Mouse (Mus musculus) limb, embryonic 12.5 days (tissue): ENCODE measurements around the gene 2210016F16Rik. TPM values are rescaled to one million over a fixed set of nuclear protein-coding genes. Genes with fewer than 3 reads are reported as not detected.
A peak's percentile ranks its signal among the peaks of the same experiment; 100 is the strongest.
"Not testable (repeated sequence)": the region's sequence is repeated elsewhere in the genome, so short reads cannot be mapped to it uniquely, and the experiment has no call there.

ENCODE experiments used
- ATAC-seq: fragments of 200-750 bp; cut with Nextera tagmentation; 2 replicates; pipeline ENCODE4 v1.8.0; 2017; ENCODE audit warnings: low read depth, moderate TSS enrichment; ENCODE audit not compliant: insufficient number of reproducible peaks, insufficient read depth, low FRiP score, low TSS enrichment
- H3K27ac ChIP-seq: fragments of 300-500 bp; sonication (generic); 2 replicates; pipeline ENCODE4 v1.5.1; 2016; ENCODE audit warnings: mild to moderate bottlenecking, moderate library complexity
- H3K27me3 ChIP-seq: fragments of 300-500 bp; sonication (generic); 2 replicates; pipeline ENCODE4 v1.6.1; 2016; ENCODE audit warnings: mild to moderate bottlenecking, moderate library complexity
- H3K36me3 ChIP-seq: fragments of 300-500 bp; sonication (generic); 2 replicates; pipeline ENCODE4 v1.6.1; 2016; ENCODE audit warnings: mild to moderate bottlenecking, moderate library complexity
- H3K4me1 ChIP-seq: fragments of 300-500 bp; sonication (generic); replicated peaks from 2 replicates; pipeline ENCODE4 v1.6.1; 2016
- H3K4me2 ChIP-seq: fragments of 300-500 bp; sonication (generic); 2 replicates; pipeline ENCODE4 v1.6.1; 2016; ENCODE audit warnings: mild to moderate bottlenecking, moderate library complexity
- H3K4me3 ChIP-seq: fragments of 300-500 bp; sonication (generic); replicated peaks from 2 replicates; pipeline ENCODE4 v1.5.1; 2016; ENCODE audit warnings: mild to moderate bottlenecking
- H3K9ac ChIP-seq: fragments of 300-500 bp; sonication (generic); replicated peaks from 2 replicates; pipeline ENCODE4 v1.6.1; 2016; ENCODE audit warnings: mild to moderate bottlenecking, moderate library complexity
- H3K9me3 ChIP-seq: fragments of 300-500 bp; sonication (generic); 2 replicates; pipeline ENCODE4 v1.6.1; 2016; ENCODE audit warnings: mild to moderate bottlenecking, moderate library complexity
- WGBS: fragments of 180-500 bp; shearing (Covaris S2); methylation state at CpG from one replicate; pipeline ENCODE4 v1.1.7; 2016; 5-methylcytosine and 5-hydroxymethylcytosine counted together
- polyA plus RNA-seq: library from polyadenylated mRNA; unstranded; fragments of >200 nt; fragmentation: Nextera tagmentation; extraction: Ambion mirVana; gene quantifications from 2 replicates; pipeline ENCODE4 v1.2.1, GENCODE M21; 2016

Gene 2210016F16Rik
- polyA plus RNA-seq = 22.1 TPM in 2 replicates

DNA sequence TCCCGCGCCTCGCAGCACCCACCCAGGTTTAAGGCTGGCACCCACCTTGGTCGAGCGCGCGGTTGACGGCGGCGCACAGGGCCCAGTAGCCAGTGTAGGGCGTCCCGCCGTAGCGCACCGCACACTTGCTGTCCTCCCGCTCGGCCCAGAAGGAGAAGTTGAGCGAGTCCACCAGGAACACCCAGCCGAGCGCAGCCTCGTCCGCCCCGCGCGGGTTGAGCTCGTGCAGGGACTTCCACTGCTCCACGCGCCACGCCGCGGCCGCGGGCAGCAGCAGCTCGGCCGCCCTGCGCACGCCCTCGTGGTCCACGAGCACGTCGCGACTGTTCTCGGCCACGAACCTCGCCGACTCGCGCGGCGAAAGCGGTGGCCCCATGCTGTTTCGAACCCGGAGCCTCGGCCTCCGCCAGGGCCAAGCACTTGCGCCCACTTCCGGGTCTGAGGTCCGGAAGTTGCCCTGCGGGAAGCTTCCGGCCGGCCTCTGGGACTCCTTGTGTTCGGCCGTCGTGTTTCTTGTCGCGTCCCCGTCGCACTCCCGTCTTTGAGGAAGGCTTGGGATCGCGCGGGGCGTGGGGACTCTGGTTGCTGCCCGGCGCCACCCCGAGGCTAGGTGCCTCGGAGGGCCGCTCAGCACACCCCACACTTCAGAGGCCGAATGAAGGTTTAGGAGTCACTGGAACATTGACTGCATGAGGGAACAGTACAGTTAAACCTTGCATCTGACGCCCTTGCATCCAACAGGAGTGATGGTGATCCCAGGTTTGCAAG, at the start of gene 2210016F16Rik:
TSS of gene 2210016F16Rik (minus strand) at position 447 of the 768 bp plus-strand sequence.
- Histone ChIP-seq H3K4me2 (peak within 1 kb of the TSS; percentile 87), H3K9me3 (peaks cover 19% of the 10 kb centered on the region), H3K4me1 (0 out of 2 replicates have a peak, but pooled peaks cover 5% of the 10 kb centered on the region), H3K27ac (peak within 1 kb of the TSS; percentile 56), H3K9ac (peak within 1 kb of the TSS; percentile 74), H3K36me3 (peaks cover 36% of the 10 kb centered on the region), H3K4me3 (peak within 1 kb of the TSS; percentile 75), H3K27me3 (no peaks in the 10 kb centered on the region)
- ATAC-seq = peak; percentile 56
- 3% methylated on average over 80 of the region's 80 CpGs for WGBS

- Histone ChIP-seq H3K9me3 (no peaks in the 10 kb centered on the region), H3K9ac (no peak overlapping the region), H3K27me3 (no peaks in the 10 kb centered on the region), H3K4me2 (no peak overlapping the region), H3K4me3 (no peak overlapping the region), H3K4me1 (no peaks in the 10 kb centered on the region), H3K36me3 (no peaks in the 10 kb centered on the region), H3K27ac (no peak overlapping the region)
- WGBS = 66% methylated on average over 10 of the region's 10 CpGs
- no peak for ATAC-seq
Observed at GRCm38 (mm10) chr13:58423061-58423660, 38.1 kb upstream of the 2210016F16Rik start.

- Histone ChIP-seq H3K9me3 (peaks cover under 1% of the 10 kb centered on the region; the same call in 1 of the 2 replicates), H3K9ac (no peak overlapping the region), H3K4me2 (no peak overlapping the region), H3K27ac (no peak overlapping the region), H3K36me3 (no peaks in the 10 kb centered on the region), H3K27me3 (no peaks in the 10 kb centered on the region), H3K4me3 (no peak overlapping the region), H3K4me1 (no peaks in the 10 kb centered on the region)
- no peak for ATAC-seq
- WGBS = 87% methylated on average over 4 of the region's 4 CpGs
Observed at GRCm38 (mm10) chr13:58422242-58422641, 37.2 kb upstream of the 2210016F16Rik start.

DNA sequence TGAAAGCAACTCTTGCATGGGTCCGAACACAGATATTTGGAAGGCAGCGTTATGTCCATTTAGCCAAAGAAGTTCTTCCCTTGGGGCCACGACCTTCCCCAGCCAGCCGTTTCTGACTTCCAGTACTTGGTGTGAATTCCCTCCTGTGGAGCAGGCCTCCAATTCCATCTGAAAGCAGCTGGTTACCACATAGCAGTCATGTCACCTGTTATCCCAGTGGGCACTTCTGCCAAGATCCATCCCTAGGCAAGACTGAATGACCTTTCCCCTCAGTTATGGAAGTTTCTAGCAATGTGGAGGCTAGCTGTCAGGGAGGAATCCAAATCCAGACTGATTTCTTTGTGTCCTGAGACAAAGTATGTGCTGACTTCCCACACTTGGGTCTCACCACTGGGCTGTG, 36.0 kb upstream of the 2210016F16Rik start:
- H3K4me3 ChIP-seq = no peak overlapping the region
- no peaks in the 10 kb centered on the region for H3K36me3 ChIP-seq
- no peaks in the 10 kb centered on the region; the same call in 1 of the 2 replicates for H3K4me1 ChIP-seq
- H3K27me3 ChIP-seq = no peaks in the 10 kb centered on the region
- H3K4me2 ChIP-seq = no peak overlapping the region
- peaks cover 7% of the 10 kb centered on the region; the same call in 1 of the 2 replicates for H3K9me3 ChIP-seq
- 69% methylated on average over 4 of the region's 4 CpGs for WGBS
- H3K9ac ChIP-seq = no peak overlapping the region
- ATAC-seq = no peak
- H3K27ac ChIP-seq = no peak overlapping the region

DNA sequence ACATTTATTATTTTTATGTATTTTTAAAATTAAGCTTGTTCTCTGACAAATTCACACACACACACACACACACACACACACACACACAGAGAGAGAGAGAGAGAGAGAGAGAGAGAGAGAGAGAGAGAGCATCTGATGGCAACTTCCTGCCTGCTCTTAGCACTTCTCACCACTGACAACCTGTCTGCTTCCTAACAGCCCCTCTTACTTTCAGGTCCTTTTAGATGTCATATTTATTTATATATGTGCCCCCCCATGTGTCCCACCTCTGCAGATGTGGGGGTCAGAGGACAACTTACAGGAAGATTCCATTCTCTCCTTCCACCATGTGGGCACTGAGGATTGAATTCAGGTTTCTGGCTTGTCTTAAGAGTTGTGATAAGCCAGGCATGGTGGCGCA, 34.2 kb upstream of the 2210016F16Rik start:
- Histone ChIP-seq H3K4me3 (no peak overlapping the region), H3K9me3 (peaks cover 7% of the 10 kb centered on the region; the same call in 1 of the 2 replicates), H3K36me3 (no peaks in the 10 kb centered on the region), H3K9ac (no peak overlapping the region), H3K27ac (no peak overlapping the region), H3K4me1 (no peaks in the 10 kb centered on the region; the same call in 1 of the 2 replicates), H3K4me2 (no peak overlapping the region), H3K27me3 (no peaks in the 10 kb centered on the region)
- WGBS = 100% methylated on average over 1 of the region's 1 CpGs
- ATAC-seq = no peak

- peaks cover 7% of the 10 kb centered on the region; the same call in 1 of the 2 replicates for H3K9me3 ChIP-seq
- H3K4me1 ChIP-seq = no peaks in the 10 kb centered on the region; the same call in 1 of the 2 replicates
- H3K4me3 ChIP-seq = no peak overlapping the region
- no peak for ATAC-seq
- no peaks in the 10 kb centered on the region for H3K36me3 ChIP-seq
- H3K9ac ChIP-seq = no peak overlapping the region
- H3K27me3 ChIP-seq = no peaks in the 10 kb centered on the region
- H3K27ac ChIP-seq = no peak overlapping the region
- H3K4me2 ChIP-seq = no peak overlapping the region
- 93% methylated on average over 4 of the region's 4 CpGs for WGBS
Observed at GRCm38 (mm10) chr13:58418656-58419055, 33.6 kb upstream of the 2210016F16Rik start.

DNA sequence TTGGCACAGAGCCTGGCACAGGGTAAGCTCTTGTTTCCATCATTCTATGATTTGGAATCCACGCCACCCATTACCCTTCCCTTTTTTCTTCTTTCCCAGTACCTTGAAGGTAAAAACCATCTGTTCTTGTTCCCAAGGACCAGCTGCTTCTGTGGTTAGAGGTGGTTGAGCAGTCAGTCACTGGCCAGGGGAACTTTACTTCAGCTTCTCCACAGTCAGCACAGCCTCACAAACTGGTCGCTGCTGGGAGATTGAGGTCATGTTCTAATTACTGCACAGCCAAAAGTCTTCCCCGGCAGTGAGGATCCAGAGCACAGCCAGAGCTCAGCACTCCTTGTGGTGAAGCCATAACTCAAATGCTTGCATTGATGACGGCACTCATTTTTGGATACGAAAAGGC, 30.8 kb upstream of the 2210016F16Rik start:
- peaks cover 25% of the 10 kb centered on the region for H3K36me3 ChIP-seq
- H3K27me3 ChIP-seq = no peaks in the 10 kb centered on the region
- H3K9me3 ChIP-seq = peaks cover 20% of the 10 kb centered on the region; the same call in 1 of the 2 replicates
- no peak overlapping the region for H3K4me3 ChIP-seq
- no peak for ATAC-seq
- no peaks in the 10 kb centered on the region; the same call in 1 of the 2 replicates for H3K4me1 ChIP-seq
- no peak overlapping the region for H3K9ac ChIP-seq
- 62% methylated on average over 5 of the region's 5 CpGs for WGBS
- no peak overlapping the region for H3K4me2 ChIP-seq
- no peak overlapping the region for H3K27ac ChIP-seq

DNA sequence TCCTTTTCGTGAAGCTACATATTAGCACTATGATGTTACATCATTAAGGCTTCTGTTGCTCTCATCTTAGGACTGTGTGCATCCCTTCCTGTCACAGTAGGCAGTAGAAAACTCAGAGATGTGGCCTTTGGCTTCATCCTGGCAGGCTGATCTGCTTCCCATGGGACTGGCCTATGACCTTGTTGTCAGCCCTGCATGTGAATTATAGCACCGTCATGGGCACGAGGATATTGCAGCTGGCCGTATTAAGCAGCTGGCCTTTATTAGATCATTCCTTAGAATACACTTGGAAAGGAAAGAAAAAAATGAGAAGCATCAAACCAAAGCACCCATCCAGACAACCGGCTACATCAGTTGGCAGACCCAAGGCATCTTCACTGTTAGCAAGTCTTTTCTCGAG, 30.3 kb upstream of the 2210016F16Rik start:
- Histone ChIP-seq H3K4me1 (no peaks in the 10 kb centered on the region; the same call in 1 of the 2 replicates), H3K9ac (no peak overlapping the region), H3K4me3 (no peak overlapping the region), H3K27me3 (no peaks in the 10 kb centered on the region), H3K27ac (no peak overlapping the region), H3K4me2 (no peak overlapping the region), H3K36me3 (peaks cover 30% of the 10 kb centered on the region), H3K9me3 (peaks cover 22% of the 10 kb centered on the region; the same call in 1 of the 2 replicates)
- WGBS = 59% methylated on average over 6 of the region's 6 CpGs
- no peak for ATAC-seq

GRCm38 (mm10) chr13:58411073-58411472, 26.0 kb upstream of the 2210016F16Rik start:
- H3K4me3 ChIP-seq = no peak overlapping the region
- WGBS = 90% methylated on average over 4 of the region's 4 CpGs
- H3K36me3 ChIP-seq = peaks cover 41% of the 10 kb centered on the region
- no peak overlapping the region for H3K4me2 ChIP-seq
- H3K4me1 ChIP-seq = no peaks in the 10 kb centered on the region; the same call in 1 of the 2 replicates
- H3K27ac ChIP-seq = no peak overlapping the region
- no peak for ATAC-seq
- H3K27me3 ChIP-seq = no peaks in the 10 kb centered on the region
- peaks cover 14% of the 10 kb centered on the region; the same call in 1 of the 2 replicates for H3K9me3 ChIP-seq
- H3K9ac ChIP-seq = no peak overlapping the region

DNA sequence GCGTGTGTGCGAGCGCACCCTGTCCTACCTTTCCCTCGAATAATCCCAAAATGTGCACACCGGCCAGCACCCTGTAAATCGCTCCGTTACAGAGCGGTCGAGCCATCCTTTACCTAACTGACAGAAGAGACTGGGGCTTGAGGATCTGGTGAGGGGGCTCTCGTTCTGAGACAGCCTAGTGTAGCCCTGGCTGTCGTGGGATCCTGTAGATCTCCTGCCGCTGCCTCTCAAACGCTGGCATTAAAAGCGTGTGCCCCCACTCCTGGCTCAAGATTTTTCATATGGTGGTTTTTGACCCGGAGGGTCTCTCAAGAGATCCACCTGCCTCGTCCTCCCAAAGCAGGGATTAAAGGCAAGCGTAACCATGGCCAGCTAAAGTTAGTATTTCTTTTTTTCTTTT, 18.2 kb upstream of the 2210016F16Rik start, which contains the start of gene Hnrnpk:
TSS of gene Hnrnpk (minus strand) at position 101 of the 400 bp plus-strand sequence.
- peak within 1 kb of the TSS; percentile 100 for H3K9ac ChIP-seq
- 8% methylated on average over 17 of the region's 17 CpGs for WGBS
- ATAC-seq, H3K9me3 ChIP-seq, H3K27me3 ChIP-seq, H3K4me1 ChIP-seq: not testable (repeated sequence)
- H3K27ac ChIP-seq = peak within 1 kb of the TSS; percentile 99
- peak within 1 kb of the TSS; percentile 54 for H3K4me2 ChIP-seq
- H3K4me3 ChIP-seq = peak within 1 kb of the TSS; percentile 96
- peaks cover 14% of the 10 kb centered on the region for H3K36me3 ChIP-seq

GRCm38 (mm10) chr13:58402744-58403110, 17.7 kb upstream of the 2210016F16Rik start:
- WGBS = under 1% methylated on average over 43 of the region's 48 CpGs
- Histone ChIP-seq H3K4me3 (peak overlapping the region; percentile 96), H3K4me2 (peak overlapping the region; percentile 54), H3K36me3 (peaks cover 18% of the 10 kb centered on the region), H3K9me3 (no peaks in the 10 kb centered on the region), H3K4me1 (no peaks in the 10 kb centered on the region; the same call in 1 of the 2 replicates), H3K27me3 (no peaks in the 10 kb centered on the region), H3K27ac (peak overlapping the region; percentile 99), H3K9ac (peak overlapping the region; percentile 100)
- peak; percentile 57 for ATAC-seq
